Mouse (Mus musculus) adrenal gland, adult 18-20 months (tissue): ENCODE measurements around the gene Abhd8. TPM values are rescaled to one million over a fixed set of nuclear protein-coding genes. Genes with fewer than 3 reads are reported as not detected.
A peak's percentile ranks its signal among the peaks of the same experiment; 100 is the strongest.

Experiments used
- DNase-seq, 2 experiments: peaks; one replicate each; pipeline ENCODE4 v3.0.0; 2021 to 2022; ENCODE audit warnings: low spot score in 2 of 2
- long read RNA-seq, 2 experiments: library from polyadenylated mRNA; stranded (forward); transcript quantifications; one replicate each; pipeline ENCODE4 v2.0.0; 2021
- total RNA-seq, 2 experiments: library from RNA; stranded (reverse); gene quantifications; 1 replicate in 1 of 2; 2 replicates in 1 of 2; pipeline ENCODE4 v1.2.3; 2021

Abhd8 gene
- total RNA-seq = 10 to 100 TPM; 43.5 to 72.2 TPM
- long read RNA-seq, experiment 1, transcript Abhd8-201 (5 exons, 1,978 nt) = major isoform, 69 of 75 reads
- long read RNA-seq, experiment 1, partial matches to known transcripts = 3 of 75 reads
- long read RNA-seq, experiment 1, other reads (novel, unspliced or antisense) = 2 of 75 reads
- long read RNA-seq, experiment 2, transcript Abhd8-203 (2 exons, 2,626 nt) = minor isoform, 6 of 435 reads
- long read RNA-seq, experiment 2, transcript Abhd8-201 (5 exons, 1,978 nt) = major isoform, 400 of 435 reads
- long read RNA-seq, experiment 2, partial matches to known transcripts = 19 of 435 reads
- long read RNA-seq, experiment 2, other reads (novel, unspliced or antisense) = 9 of 435 reads

DNA sequence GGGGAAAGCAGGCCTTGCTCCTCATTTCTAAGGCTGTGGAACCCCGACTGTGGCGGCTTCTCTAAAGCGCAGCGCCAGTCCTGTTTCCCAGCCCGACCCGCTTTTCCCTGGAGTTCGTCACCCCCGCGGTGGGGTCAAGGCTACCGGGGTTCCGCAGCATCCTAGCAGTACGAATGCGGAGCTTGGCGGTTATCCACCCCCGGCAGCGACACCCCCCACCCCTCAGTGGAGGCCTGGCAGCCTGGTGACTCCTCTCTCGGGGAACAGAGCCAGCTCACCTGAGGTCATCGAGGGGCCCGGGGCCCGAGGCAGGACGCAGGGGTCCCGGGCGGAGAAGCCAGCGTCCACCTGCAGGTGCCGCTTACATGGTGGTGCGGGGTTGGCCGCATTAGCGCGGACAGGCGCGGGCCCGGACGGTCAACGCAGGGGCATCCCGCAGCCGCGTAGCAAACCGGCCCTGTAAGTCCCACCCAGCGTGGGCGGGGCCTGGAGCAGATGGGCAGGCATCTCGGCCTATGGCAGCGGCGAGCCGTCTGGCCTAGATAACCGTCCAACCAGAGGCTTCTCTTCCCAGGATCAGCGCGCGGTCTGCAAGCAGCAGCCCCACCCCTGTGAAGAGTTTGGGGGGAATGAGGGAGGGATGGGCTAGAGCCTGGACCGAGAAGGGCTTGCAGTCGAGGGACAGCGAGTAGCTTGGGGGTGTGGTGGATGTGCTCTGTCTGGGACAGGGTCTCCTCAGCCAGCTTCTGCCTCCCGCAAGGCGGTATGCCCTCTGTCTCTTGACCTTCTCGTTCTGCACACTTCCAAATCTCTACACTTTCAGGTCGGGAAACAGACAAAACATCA is at the start of gene Abhd8:
TSS of gene Abhd8 (minus strand) at position 468 of the 846 bp plus-strand sequence.
- DNase-seq = peak; percentile 96 to 97

DNA sequence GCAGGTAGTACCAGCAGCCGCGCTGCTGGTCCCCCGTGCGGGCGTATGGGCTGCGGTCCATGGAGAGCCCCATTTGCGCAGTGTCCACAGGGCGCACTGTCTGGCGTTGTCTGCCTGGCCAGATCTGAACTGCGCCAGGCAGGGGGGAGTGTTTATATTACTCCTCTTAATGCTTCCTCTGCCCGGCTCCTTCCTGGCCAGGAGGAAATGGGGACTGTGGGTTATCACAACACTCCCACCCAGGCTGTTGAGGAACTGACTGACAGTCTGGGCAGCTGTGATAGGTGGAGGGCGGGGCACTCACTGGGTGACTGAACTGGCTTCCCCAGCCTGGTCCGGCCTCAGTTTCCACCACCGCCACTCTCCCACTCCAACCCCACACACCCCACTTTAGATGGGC is 48.2 kb upstream of the Abhd8 start, which contains the start of gene Plvap:
TSS of gene Plvap (minus strand) at position 109 of the 400 bp plus-strand sequence.
- DNase-seq = no peak

DNA sequence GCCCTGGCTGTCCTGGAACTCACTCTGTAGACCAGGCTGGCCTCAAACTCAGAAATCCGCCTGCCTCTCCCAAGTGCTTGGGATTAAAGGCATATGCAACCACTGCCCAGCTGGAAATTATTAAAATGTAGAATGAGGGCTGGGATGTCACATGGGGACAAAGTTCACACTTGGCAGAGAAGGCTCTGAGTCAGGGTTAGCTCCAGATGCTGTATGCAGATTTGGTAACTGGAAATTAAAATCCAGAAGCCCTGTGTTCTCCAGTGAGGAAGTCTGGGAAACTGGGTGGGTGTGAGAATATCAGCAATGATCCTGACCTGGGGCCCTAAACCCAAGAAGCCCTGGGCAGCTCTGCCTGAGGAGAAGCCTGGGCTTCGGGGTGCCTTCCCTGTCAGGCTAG is 45.9 kb upstream of the Abhd8 start:
- DNase-seq = no peak

DNA sequence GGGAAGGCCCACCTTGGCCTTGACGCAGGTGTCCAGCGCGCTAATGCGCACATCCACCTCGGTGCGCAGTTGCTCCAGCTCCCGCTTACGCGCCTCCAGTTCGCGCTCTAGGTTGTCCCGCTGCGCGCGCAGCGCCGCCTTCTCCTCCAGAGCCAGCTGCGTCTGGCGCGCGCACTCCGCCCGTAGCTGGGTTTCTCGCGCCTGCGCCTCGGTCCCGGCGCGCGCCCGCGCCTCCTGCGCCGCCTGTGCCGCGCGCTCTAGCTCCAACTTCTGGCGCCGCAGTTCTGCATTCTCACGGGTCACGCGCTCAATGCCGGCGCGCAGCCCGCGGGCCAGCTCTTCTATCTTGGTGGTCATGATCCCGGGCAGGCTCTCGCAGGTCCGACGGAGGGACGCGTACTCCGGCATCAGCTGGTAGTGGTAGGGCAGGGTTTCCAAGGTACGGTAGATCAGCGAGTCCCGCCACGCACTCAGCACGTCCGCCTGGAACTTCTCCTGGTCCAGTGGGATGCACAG is 44.2 kb upstream of the Abhd8 start:
- DNase-seq = peak; percentile 56 to 66

DNA sequence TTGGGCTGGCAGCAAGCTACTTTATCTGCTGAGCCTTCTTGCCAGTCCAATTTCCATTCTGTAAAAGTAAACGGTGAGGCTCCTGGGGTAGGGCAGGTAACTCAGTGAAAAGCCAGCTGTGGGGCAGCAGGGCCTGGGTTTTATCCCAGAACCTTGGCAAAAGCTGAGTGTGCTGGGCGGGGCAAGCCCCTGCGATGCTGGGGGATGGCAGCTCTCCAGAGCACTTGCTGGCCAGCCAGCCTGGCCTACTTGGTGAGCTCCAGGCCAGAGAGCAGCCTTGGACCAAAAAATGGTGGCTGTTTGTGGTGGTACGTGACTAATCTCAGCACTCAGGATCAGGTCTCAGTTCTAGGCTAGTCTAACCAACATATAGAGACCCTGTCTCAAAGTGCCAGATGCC is 42.5 kb upstream of the Abhd8 start:
- DNase-seq = no peak

DNA sequence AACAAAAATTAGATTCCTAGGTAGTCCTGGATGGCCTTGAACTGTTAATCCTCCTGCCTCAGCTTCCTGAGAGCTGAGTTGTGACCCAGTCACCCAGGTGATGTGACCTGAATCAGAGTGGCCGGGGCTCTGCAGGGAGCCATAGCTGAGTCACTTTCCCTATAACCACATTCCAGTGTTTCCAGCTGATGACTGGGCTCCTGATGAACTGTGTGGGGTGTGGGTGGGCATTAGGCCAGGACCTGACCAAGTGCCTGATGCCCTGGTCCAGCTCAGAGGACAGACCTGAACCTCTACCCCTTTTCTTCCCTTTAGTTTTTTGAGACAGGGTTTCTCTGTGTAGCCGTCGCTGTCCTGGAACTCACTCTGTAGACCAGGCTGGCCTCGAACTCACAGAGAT is 41.9 kb upstream of the Abhd8 start:
- DNase-seq = no peak

DNA sequence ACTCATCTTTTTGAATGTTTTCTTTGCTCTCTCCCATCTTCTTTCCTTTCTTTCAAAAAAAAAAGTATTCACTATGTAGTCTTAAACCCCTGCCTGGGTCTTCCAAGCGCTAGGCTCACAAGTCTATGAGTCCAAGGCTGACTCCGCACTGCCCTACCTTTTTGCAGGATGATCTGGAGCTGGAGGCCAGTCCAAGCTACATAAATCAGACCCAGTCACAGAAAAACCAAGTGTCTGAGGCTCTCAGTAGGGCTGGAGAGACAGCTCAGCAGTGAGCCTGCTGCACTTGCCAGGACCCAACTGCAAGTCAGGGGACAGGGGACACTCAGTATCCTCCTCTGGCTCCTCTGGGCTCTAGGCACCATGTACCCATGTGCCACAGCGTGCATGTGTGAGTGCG is 40.9 kb upstream of the Abhd8 start:
- DNase-seq = no peak

DNA sequence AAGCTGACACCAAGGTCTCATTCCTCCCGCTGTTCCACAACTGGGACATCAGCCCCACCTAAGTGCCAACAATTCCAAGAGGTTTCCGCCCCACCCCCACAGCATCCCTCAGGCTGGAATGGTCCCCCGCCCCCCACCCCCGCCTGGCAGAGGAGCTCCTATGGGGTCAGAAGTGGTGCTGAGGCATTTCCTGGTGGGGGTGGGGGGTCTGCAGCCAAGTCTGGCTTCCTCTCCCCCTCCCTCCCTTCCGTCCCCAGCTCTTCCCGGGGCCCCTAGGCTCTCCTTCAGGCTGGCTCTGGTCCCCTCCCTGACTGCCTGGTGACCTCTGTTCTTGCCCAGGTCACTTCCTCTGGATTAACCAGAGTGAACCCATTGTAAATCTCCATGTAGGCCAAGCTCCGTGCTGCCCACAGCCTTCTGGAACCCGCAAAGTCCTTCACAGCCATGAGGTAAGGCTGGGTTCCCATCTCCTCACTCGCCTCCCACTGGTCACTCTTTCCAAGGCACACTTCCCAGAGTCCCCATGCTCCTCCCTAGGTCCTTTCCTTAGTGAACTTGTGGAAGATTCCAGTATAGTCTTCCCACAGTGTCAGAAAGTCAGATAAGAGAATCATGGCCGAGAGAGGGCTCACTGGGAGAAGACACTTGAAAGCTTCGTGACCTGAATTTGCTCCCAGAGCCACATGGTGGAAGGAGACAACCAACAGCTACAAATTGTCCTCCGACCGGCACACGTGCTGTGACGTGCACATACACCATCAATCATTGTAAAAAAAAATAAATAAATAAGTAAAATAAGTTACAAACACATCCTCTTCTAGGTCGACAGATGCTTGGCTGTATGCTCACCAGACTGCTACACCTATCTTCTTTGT is 35.6 kb upstream of the Abhd8 start:
- no peak for DNase-seq

DNA sequence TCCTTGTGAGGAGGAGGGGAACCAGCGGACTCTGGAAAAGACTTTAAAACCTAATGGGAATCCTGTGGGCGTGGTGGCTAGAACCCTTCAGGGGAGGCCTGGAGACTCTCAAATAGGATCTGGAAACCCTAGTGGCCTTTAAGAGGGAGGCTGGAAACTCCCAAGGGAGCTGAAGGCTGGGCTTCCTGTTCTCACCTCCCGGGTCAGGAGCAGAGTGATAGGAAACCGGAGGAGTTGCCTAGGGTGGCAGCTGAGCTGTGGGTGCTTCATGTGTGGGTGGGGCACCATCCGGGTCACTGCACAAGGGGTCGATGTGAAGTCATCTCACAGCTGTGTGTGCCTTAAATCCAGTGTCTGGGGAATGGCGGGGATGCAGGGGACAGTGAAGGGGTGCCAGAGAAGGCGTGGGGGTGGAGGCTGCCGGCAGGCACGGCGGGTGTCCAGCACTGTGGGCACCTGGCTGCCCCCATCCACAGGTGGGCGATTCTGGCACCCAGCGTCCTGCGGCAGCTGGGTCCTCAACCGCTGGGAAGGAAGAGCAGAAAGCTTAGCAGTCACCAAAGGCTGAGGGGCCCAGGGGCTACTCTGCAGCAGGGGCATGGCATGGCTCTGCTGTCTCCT is 34.5 kb upstream of the Abhd8 start:
- no peak for DNase-seq

DNA sequence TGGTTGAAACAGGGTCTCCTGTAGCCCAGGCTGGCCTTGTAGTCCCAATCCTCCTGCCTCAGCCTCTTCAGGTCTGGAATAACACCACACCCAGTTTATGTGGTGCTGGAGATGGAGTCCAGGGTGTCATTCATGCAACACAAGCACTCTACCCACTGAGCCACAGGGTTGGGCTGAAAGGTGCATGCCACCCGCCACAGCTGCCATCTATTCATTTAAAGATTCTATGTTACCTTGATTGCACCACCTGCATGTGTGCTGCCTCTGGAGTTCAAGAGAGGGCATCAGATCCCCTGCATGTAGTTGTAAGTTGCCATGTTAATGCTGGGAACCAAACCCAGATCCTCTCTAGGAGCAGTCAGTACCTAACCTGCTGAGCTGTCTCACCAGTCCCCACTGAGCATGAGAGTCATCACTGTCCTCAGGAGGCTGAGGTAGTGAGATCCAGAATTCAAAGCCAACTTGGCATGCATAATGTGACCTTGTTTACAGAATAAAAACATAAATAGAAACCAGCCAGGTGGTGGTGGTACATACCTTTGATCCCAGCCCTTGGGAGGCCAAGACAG is 33.7 kb upstream of the Abhd8 start:
- no peak for DNase-seq

DNA sequence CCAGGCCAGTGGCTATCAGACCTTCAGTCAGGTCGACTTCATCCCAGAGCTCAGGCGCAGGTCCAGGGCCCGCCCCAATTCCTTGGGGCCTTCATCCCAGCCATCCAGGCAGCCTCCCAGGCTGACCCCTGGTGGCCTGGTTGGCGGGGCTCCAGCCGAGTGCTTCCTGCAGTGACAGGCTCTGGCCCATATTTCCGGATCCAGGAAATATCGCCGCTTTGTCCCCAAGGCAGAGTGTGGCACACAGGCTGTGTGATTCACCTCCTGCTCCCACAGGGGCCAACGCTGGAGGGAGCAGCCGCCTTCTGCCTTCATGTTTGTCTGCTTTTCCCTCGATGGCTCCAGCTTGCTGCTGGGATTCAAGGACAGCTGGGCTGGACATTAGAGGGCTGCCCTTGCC is 33.0 kb upstream of the Abhd8 start:
- DNase-seq = peak; percentile 92 to 94

DNA sequence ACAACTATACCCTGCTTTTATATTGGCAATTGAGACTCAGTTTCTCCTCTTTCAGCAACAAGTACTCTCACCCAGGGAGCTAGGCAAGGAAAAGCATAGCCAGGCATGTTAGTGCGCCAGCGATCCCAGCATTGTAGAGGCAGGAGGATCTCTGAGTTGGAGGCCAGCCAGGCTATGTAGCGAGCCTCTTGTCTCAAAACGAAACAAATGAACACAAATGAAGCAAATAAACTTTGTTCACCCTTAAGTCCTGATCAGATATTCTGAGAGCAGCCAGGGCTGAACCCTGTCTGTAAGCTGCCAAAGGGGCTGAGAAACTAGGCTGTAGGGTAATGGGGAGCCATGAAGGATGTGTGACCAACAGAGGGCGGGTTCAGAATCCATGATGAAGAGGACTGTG is 32.4 kb upstream of the Abhd8 start:
- no peak for DNase-seq

DNA sequence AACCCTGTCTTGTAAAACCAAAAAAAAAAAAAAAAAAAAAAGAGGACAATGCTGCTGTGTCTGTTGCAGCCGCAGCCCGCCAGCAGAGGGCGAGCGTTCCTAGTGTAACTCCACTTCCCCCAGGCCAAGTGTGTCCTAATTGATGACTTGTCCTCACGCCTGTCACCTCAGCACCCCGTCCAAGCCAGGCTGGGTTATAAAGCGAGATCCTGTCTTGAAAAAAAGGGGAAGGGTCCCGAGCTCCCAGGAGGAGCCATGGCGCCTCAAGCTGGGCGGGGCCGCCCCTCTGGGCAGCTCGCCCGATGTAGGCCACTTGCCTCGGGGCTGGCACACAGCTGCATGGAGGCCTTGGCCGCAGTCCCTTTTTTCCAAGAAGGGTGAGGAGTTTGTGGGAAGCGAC is 31.6 kb upstream of the Abhd8 start:
- peak; percentile 85 to 89 for DNase-seq

DNA sequence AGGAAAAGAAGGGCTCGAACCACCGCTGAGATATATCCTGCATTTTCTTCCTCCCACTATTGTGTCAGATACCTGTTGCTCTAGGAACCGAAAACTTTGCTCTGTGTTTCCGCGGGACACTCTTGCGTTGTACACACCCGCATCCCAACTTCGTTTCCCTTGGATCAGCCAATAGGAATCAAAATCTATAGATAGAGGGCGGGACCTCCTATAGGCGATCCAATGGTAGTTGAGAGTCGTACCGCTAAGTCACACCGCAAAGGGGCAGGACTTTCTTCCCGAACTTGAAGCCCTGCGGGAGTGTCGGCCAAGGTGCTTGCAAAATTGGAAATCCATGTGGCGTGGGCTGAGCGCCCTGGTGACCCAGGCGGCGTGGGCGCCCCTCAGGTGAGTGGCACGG is 25.0 kb upstream of the Abhd8 start:
- DNase-seq = peak; percentile 80 to 81

DNA sequence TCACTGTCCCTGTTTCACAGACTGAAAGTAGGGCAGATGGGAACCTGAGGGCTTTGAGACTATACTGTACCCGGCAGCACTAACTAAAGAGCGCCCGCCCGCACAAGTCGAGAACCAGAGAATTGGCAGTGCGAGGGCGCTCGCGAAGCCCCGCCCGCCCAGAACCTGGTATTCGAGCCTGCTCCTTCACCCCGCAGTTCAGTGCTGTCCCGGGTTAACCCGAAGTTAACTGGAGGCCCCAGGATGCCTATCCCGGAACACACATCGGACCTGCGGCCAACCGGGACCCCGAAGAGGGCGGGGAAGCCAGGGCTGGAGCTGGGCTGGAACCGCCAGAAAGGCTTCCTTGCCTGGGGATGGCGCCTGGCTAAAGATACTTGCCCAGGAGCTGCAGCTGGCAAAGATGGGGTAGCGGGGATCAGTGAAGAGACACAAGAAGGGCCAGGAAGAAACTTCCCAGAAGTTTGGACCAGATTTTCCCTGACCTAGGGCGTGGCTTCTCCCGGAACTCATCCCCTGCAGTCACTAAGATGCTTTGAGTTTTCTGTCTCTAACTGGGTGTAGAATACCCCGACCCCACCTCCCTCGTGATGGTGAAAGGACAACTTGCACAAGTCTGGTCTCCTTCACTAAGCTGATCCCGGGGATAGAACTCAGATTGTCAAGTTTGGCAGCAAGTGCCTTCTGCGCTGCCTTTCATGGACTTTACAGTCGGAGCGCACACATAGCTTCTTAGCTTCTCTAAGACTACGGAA is 24.4 kb upstream of the Abhd8 start, which contains the start of gene Gtpbp3:
TSS of gene Gtpbp3 (plus strand) at position 413 of the 755 bp plus-strand sequence.
- peak; percentile 78 for DNase-seq

DNA sequence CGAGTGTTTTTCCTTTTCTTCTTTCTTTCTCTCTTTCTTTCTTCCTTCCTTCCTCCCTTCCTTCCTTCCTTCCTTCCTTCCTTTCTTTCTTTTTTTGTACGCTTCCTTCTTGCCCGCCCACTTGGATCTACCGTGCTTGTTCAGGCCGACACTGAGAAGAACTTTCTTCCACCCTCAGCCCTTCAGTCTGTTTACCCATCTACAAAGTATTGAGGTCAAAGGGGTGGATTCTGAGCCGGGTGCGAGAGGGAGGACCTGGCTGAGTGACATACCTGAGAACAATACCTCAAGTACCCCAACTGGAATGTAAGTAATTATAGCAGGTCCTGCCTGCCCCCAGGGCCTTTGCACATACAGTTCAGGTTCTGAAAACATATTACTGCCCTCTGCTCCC is 22.7 kb upstream of the Abhd8 start:
- DNase-seq = no peak

DNA sequence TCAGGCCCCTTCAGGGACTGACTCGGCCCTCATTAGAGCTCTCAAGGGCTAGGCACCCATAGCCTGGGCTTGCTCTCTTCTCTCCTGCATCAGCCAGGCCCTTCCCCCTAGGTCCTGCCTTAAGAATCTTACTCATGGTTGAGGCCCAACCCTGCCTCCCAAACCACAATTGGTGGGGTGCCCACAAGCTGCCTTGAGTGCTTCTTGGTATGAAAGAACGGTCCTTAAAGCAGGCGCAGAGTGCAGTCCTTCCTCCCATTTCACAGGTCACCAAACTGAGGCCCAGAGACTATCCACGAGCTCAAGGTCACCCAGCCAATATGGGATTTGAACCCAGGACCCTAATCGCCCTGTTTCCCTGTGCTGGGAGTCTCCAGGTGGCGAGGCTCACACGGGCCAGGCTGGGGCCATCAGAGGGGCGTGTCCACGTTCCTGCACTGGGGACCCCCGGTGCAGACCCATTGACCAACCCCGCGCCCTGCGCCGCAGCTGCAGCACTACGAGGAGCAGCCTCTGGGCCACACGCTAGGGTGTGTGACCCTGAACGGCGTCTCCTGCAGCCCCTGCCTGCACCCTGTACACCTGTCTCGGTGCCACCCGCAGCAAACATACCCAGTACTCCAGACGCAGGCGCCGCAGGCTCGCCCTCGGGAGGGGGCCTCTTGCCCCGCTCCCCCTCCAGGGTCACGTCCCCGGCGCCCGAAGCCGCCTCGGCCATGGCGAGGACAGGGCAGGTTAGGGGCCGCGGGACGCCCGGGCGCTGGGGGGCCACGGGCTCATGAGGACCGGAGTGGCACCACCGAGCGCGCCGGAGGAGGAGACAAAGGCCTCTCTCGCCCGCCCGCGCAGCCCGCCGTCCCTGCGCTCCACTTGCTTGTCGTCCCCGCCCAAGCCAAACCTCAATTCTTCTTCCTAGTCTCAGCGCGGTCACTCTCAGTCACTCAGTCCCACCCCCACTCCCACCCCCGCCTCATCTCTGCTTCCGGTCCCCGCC is 22.0 kb upstream of the Abhd8 start, which contains the start of gene Ano8:
TSS of gene Ano8 (minus strand) at position 822 of the 994 bp plus-strand sequence.
- DNase-seq = peak; percentile 75 to 77

DNA sequence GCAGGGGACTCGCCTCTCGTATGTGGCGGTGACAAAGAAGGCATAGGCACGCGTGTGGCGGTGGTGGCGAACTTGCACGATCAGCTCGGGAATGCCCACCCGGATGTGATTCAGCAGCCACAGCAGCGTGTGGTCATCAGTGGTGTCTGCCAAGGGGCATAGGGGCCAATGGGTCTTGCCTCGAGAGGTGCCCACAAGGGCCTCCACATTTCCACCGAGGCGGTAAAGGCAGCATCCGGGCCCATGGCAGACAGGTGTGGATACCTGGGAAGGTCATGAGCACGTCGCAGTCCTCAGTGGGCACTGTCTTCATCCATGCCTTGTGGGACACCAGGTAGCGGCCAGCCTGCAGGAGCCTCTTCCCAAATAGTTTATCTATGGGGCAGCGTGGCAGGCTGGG is 21.3 kb upstream of the Abhd8 start:
- DNase-seq = no peak
